8 mouse cellular contexts compared by ENCODE assay signal in genomic region chr2:25574136-25574535, GRCm38 (mm10). TPM values are rescaled to one million over a fixed set of nuclear protein-coding genes. Genes with fewer than 3 reads are reported as not detected.
DNase-seq lines count a peak whose midpoint lies in the region; ATAC-seq and TF ChIP-seq lines count a peak whose summit lies in the region.

No protein-coding gene starts in this region.

- peak overlapping the region; percentile 54 for H3K4me3 ChIP-seq in kidney, postnatal 0 days (replicated peaks; ENCODE audit: low read depth, low read length)
- peak overlapping the region; percentile 83 for H3K4me3 ChIP-seq in bone marrow, adult 2 months (replicated peaks; ENCODE audit: control insufficient read depth, low read depth, low read length)
- peak overlapping the region; percentile 57 for H3K4me3 ChIP-seq in forebrain, embryonic 15.5 days
- peak overlapping the region; percentile 43 for H3K4me3 ChIP-seq in macrophage (ENCODE audit: inconsistent target)

- 0 out of 2 replicates have a peak, but pooled peaks cover 5% of the 10 kb centered on the region for H3K36me3 ChIP-seq in kidney, postnatal 0 days (ENCODE audit: insufficient read depth, low read length)
- peaks cover 7% of the 10 kb centered on the region; the same call in 1 of the 2 replicates for H3K36me3 ChIP-seq in forebrain, embryonic 15.5 days
- H3K36me3 ChIP-seq in macrophage (ENCODE audit: inconsistent target): no peaks in the 10 kb centered on the region

- 8% methylated on average over 11 of the region's 11 CpGs for WGBS in kidney, postnatal 0 days
- WGBS in bone marrow, adult 2 months: 24% methylated on average over 11 of the region's 11 CpGs
- WGBS in forebrain, embryonic 15.5 days: 18% methylated on average over 11 of the region's 11 CpGs
- 24% methylated on average over 11 of the region's 11 CpGs for WGBS in macrophage (ENCODE audit: missing documents)

- H3K4me1 ChIP-seq in kidney, postnatal 0 days (replicated peaks; ENCODE audit: insufficient read depth, low read length): peaks cover 39% of the 10 kb centered on the region
- peaks cover 4% of the 10 kb centered on the region for H3K4me1 ChIP-seq in bone marrow, adult 2 months (ENCODE audit: control insufficient read depth, insufficient read depth, low read length)
- peaks cover 48% of the 10 kb centered on the region for H3K4me1 ChIP-seq in forebrain, embryonic 15.5 days

- peak overlapping the region; percentile 54 for H3K9ac ChIP-seq in kidney, postnatal 0 days (ENCODE audit: low read depth, low read length)
- H3K9ac ChIP-seq in forebrain, embryonic 15.5 days (replicated peaks): peak overlapping the region; percentile 55

- TF ChIP-seq POLR2A in bone marrow, adult 2 months (IDR thresholded peaks at IDR 0.05; ENCODE audit: borderline replicate concordance, control insufficient read depth, low read depth, low read length): no peak

- peak overlapping the region; percentile 91 for H3K4me2 ChIP-seq in kidney, postnatal 0 days (ENCODE audit: low read length)
- H3K4me2 ChIP-seq in forebrain, embryonic 15.5 days (replicated peaks): peak overlapping the region; percentile 81

- H3K27me3 ChIP-seq in kidney, postnatal 0 days (ENCODE audit: insufficient read depth, low read length): peaks cover 30% of the 10 kb centered on the region
- peaks cover 36% of the 10 kb centered on the region for H3K27me3 ChIP-seq in forebrain, embryonic 15.5 days

- no peak for ATAC-seq in kidney, postnatal 0 days (replicated peaks; ENCODE audit: low FRiP score, low read depth)
- peak; percentile 1; the same call in 1 of the 2 replicates for ATAC-seq in forebrain, embryonic 15.5 days (replicated peaks)

- H3K9me3 ChIP-seq in kidney, postnatal 0 days (replicated peaks; ENCODE audit: low read length): no peaks in the 10 kb centered on the region
- H3K9me3 ChIP-seq in forebrain, embryonic 15.5 days: no peaks in the 10 kb centered on the region

- peak overlapping the region; percentile 90 for H3K27ac ChIP-seq in kidney, postnatal 0 days
- no peak overlapping the region for H3K27ac ChIP-seq in bone marrow, adult 2 months (ENCODE audit: control insufficient read depth, insufficient read depth, low read depth, low read length, poor library complexity)
- peak overlapping the region; percentile 95 for H3K27ac ChIP-seq in forebrain, embryonic 15.5 days (replicated peaks)
- peak overlapping the region; percentile 52 for H3K27ac ChIP-seq in macrophage

- TF ChIP-seq CTCF in kidney, postnatal 0 days (IDR thresholded peaks at IDR 0.05; ENCODE audit: low read depth): no peak
- no peak for TF ChIP-seq CTCF in bone marrow, adult 2 months (IDR thresholded peaks at IDR 0.05; ENCODE audit: control insufficient read depth, insufficient read depth, low read length)

- no peaks in the 10 kb centered on the region for H3K79me2 ChIP-seq in macrophage (ENCODE audit: inconsistent target)

- DNase-seq in kidney, postnatal 0 days (ENCODE audit: low spot score): no peak
- DNase-seq in kidney, adult 9 months: no peak
- no peak for DNase-seq in spleen, postnatal 14 days (ENCODE audit: low spot score in 2 of 2)
- DNase-seq in lung, adult 18-20 months: no peak
- no peak for DNase-seq in thymus, postnatal 25 days

RNA-seq across cellular contexts. Expression of gene Mamdc4, which starts 0.5 kb away (rescaled TPM):
- polyA plus RNA-seq in kidney, postnatal 0 days (2015; fragmentation: Nextera tagmentation; extraction: Ambion mirVana): 0.59 and 0.85 TPM in 2 replicates
- 1.1 and 9.7 TPM in 2 replicates for polyA plus RNA-seq in bone marrow, adult 2 months (2011; ENCODE audit: insufficient read depth, insufficient read length, low replicate concordance, missing spikeins)
- polyA plus RNA-seq in forebrain, embryonic 15.5 days (2015; fragmentation: Nextera tagmentation; extraction: Ambion mirVana): 4.2 and 5.3 TPM in 2 replicates
- 1 to 10 TPM in 24 of 26 experiments, under 1 TPM in 2; 0.17 to 5.6 (median 2.8) TPM for total RNA-seq in macrophage (2018; cell fraction: chromatin; rRNA removed)
- 1 to 10 TPM in 5 of 26 experiments, under 1 TPM in 12, not detected in 9; 0.03 to 3.4 (median 0.24) TPM for total RNA-seq in macrophage (2018; cell fraction: cytosol; rRNA removed)
- 1 to 10 TPM in 16 of 26 experiments, under 1 TPM in 9, not detected in 1; 0.40 to 3.8 (median 1.7) TPM for total RNA-seq in macrophage (2018; cell fraction: nucleus; rRNA removed)
- polyA plus RNA-seq in macrophage (2018): 0.04 to 0.60 TPM (median 0.15 TPM) in 3 replicates

RNA-seq across cellular contexts. Expression of gene Phpt1, which starts 0.9 kb away (rescaled TPM):
- 197 TPM in 2 replicates for polyA plus RNA-seq in kidney, postnatal 0 days (2015; fragmentation: Nextera tagmentation; extraction: Ambion mirVana)
- 12.3 and 16.4 TPM in 2 replicates for polyA plus RNA-seq in bone marrow, adult 2 months (2011; ENCODE audit: insufficient read depth, insufficient read length, low replicate concordance, missing spikeins)
- 151 and 158 TPM in 2 replicates for polyA plus RNA-seq in forebrain, embryonic 15.5 days (2015; fragmentation: Nextera tagmentation; extraction: Ambion mirVana)
- 1 to 10 TPM in 19 of 26 experiments, not detected in 7; 1.4 to 9.9 (median 2.5) TPM for total RNA-seq in macrophage (2018; cell fraction: chromatin; rRNA removed)
- 10 to 100 TPM in 15 of 26 experiments, 1 to 10 TPM in 11; 5.4 to 14.7 (median 10.2) TPM for total RNA-seq in macrophage (2018; cell fraction: cytosol; rRNA removed)
- total RNA-seq in macrophage (2018; cell fraction: nucleus; rRNA removed): 1 to 10 TPM in 23 of 26 experiments, not detected in 3; 1.0 to 8.0 (median 3.4) TPM
- 9.0 to 13.7 TPM (median 13.0 TPM) in 3 replicates for polyA plus RNA-seq in macrophage (2018)

RNA-seq across cellular contexts. Expression of gene Ajm1, which starts 7.4 kb away (rescaled TPM):
- 0.15 and 0.16 TPM in 2 replicates for polyA plus RNA-seq in kidney, postnatal 0 days (2015; fragmentation: Nextera tagmentation; extraction: Ambion mirVana)
- 0.34 and 0.92 TPM in 2 replicates for polyA plus RNA-seq in bone marrow, adult 2 months (2011; ENCODE audit: insufficient read depth, insufficient read length, low replicate concordance, missing spikeins)
- 5.5 and 5.9 TPM in 2 replicates for polyA plus RNA-seq in forebrain, embryonic 15.5 days (2015; fragmentation: Nextera tagmentation; extraction: Ambion mirVana)
- 1 to 10 TPM in 15 of 26 experiments, under 1 TPM in 11; 0.28 to 3.6 (median 1.1) TPM for total RNA-seq in macrophage (2018; cell fraction: chromatin; rRNA removed)
- total RNA-seq in macrophage (2018; cell fraction: cytosol; rRNA removed): under 1 TPM; 0.04 to 0.44 (median 0.14) TPM
- 1 to 10 TPM in 11 of 26 experiments, under 1 TPM in 14, not detected in 1; 0.27 to 2.4 (median 0.85) TPM for total RNA-seq in macrophage (2018; cell fraction: nucleus; rRNA removed)
- 0.07 to 0.50 TPM (median 0.26 TPM) in 3 replicates for polyA plus RNA-seq in macrophage (2018)

RNA-seq across cellular contexts. Expression of gene Edf1, which starts 16.5 kb away (rescaled TPM):
- polyA plus RNA-seq in kidney, postnatal 0 days (2015; fragmentation: Nextera tagmentation; extraction: Ambion mirVana): 351 and 379 TPM in 2 replicates
- polyA plus RNA-seq in bone marrow, adult 2 months (2011; ENCODE audit: insufficient read depth, insufficient read length, low replicate concordance, missing spikeins): 46.6 and 73.8 TPM in 2 replicates
- polyA plus RNA-seq in forebrain, embryonic 15.5 days (2015; fragmentation: Nextera tagmentation; extraction: Ambion mirVana): 368 and 393 TPM in 2 replicates
- total RNA-seq in macrophage (2018; cell fraction: chromatin; rRNA removed): 10 to 100 TPM; 30.5 to 83.6 (median 45.1) TPM
- 100 to 1,000 TPM; 226 to 361 (median 277) TPM for total RNA-seq in macrophage (2018; cell fraction: cytosol; rRNA removed)
- total RNA-seq in macrophage (2018; cell fraction: nucleus; rRNA removed): 100 to 1,000 TPM in 3 of 26 experiments, 10 to 100 TPM in 23; 31.8 to 109 (median 65.2) TPM
- 258 to 279 TPM (median 262 TPM) in 3 replicates for polyA plus RNA-seq in macrophage (2018)

RNA-seq across cellular contexts. Expression of gene Traf2, which starts 27.4 kb away (rescaled TPM):
- 24.4 and 28.1 TPM in 2 replicates for polyA plus RNA-seq in kidney, postnatal 0 days (2015; fragmentation: Nextera tagmentation; extraction: Ambion mirVana)
- polyA plus RNA-seq in bone marrow, adult 2 months (2011; ENCODE audit: insufficient read depth, insufficient read length, low replicate concordance, missing spikeins): 14.5 and 22.7 TPM in 2 replicates
- 28.2 and 28.6 TPM in 2 replicates for polyA plus RNA-seq in forebrain, embryonic 15.5 days (2015; fragmentation: Nextera tagmentation; extraction: Ambion mirVana)
- total RNA-seq in macrophage (2018; cell fraction: chromatin; rRNA removed): 10 to 100 TPM; 26.4 to 95.2 (median 63.5) TPM
- total RNA-seq in macrophage (2018; cell fraction: cytosol; rRNA removed): 10 to 100 TPM in 23 of 26 experiments, 1 to 10 TPM in 3; 9.2 to 38.3 (median 25.0) TPM
- total RNA-seq in macrophage (2018; cell fraction: nucleus; rRNA removed): 10 to 100 TPM; 18.0 to 75.5 (median 40.4) TPM
- polyA plus RNA-seq in macrophage (2018): 6.2 to 13.5 TPM (median 12.4 TPM) in 3 replicates
